26 mouse cellular contexts compared by ENCODE assay signal in genomic region chr1:40586776-40587175, GRCm38 (mm10). TPM values are rescaled to one million over a fixed set of nuclear protein-coding genes. Genes with fewer than 3 reads are reported as not detected.
A peak's percentile ranks its signal among the peaks of the same experiment; 100 is the strongest.
DNase-seq lines count a peak whose midpoint lies in the region; ATAC-seq and TF ChIP-seq lines count a peak whose summit lies in the region.
"Had no signal": no experiment of that assay in that cellular context is flagged by ENCODE, and none has a peak within 500 bp of the region (broad histone marks: within the 10 kb centered on the region; RNA-seq: fewer than 3 reads in every experiment).

No protein-coding gene starts in this region.

- H3K4me2 ChIP-seq in heart, embryonic 12.5 days, result no peak overlapping the region
- no peak overlapping the region for H3K4me2 ChIP-seq in midbrain, embryonic 11.5 days
- H3K4me2 ChIP-seq: liver, embryonic 11.5 days; midbrain, embryonic 15.5 days had no signal

- no peaks in the 10 kb centered on the region for H3K79me3 ChIP-seq in C2C12 (ENCODE audit: low read depth)

- no peaks in the 10 kb centered on the region for H3K4me1 ChIP-seq in heart, embryonic 12.5 days (replicated peaks)
- no peaks in the 10 kb centered on the region for H3K4me1 ChIP-seq in midbrain, embryonic 11.5 days (ENCODE audit: control insufficient read depth, insufficient read depth, low read length)
- H3K4me1 ChIP-seq: heart, embryonic 10.5 days; midbrain, embryonic 15.5 days had no signal

- intact Hi-C loops in gastrocnemius, postnatal 14 days (cut with DNase I; ENCODE audit: low total_unique reads), result loop anchor here (10.0 kb wide), 1 partner anchor 188 kb away; no protein-coding TSS in a partner anchor

- peak; percentile 90 for DNase-seq in heart, adult 11 months
- DNase-seq in adrenal gland, postnatal 10 days, result peak; percentile 8
- peak; percentile 22 for DNase-seq in gastrocnemius, postnatal 14 days
- DNase-seq in midbrain, embryonic 11.5 days (ENCODE audit: low spot score, missing footprints), result no peak
- no peak for DNase-seq in embryo, embryonic 10 days (ENCODE audit: low spot score)
- DNase-seq: cerebellum, adult 2 months; kidney, postnatal 36 days; layer of hippocampus, adult 9-11 months; lung, adult 18-20 months; lung, postnatal 14 days; thymus, postnatal 25 days had no signal

- H3K36me3 ChIP-seq in heart, embryonic 12.5 days, result no peaks in the 10 kb centered on the region
- H3K36me3 ChIP-seq in C2C12 (ENCODE audit: control insufficient read depth, insufficient read depth), result no peaks in the 10 kb centered on the region
- H3K36me3 ChIP-seq in midbrain, embryonic 11.5 days (ENCODE audit: control insufficient read depth, insufficient read depth, low read length), result no peaks in the 10 kb centered on the region
- H3K36me3 ChIP-seq: G1E; heart, embryonic 10.5 days; midbrain, embryonic 15.5 days had no signal

- no peak overlapping the region for H3ac ChIP-seq in C2C12 (ENCODE audit: control insufficient read depth, insufficient read length, low read depth)

- no peaks in the 10 kb centered on the region for H3K79me2 ChIP-seq in C2C12 (ENCODE audit: control insufficient read depth, insufficient read depth)

- H3K9me3 ChIP-seq in heart, embryonic 12.5 days (replicated peaks), result no peaks in the 10 kb centered on the region
- no peaks in the 10 kb centered on the region for H3K9me3 ChIP-seq in midbrain, embryonic 11.5 days (ENCODE audit: control insufficient read depth, low read length)
- H3K9me3 ChIP-seq: G1E; heart, embryonic 10.5 days; midbrain, embryonic 15.5 days had no signal

- H3K9ac ChIP-seq in heart, embryonic 12.5 days, result no peak overlapping the region
- no peak overlapping the region for H3K9ac ChIP-seq in midbrain, embryonic 11.5 days (ENCODE audit: low read length)
- H3K9ac ChIP-seq: midbrain, embryonic 15.5 days had no signal

- WGBS in heart, embryonic 12.5 days, result 70% methylated on average over 5 of the region's 5 CpGs
- WGBS in midbrain, embryonic 11.5 days, result 88% methylated on average over 5 of the region's 5 CpGs

- no peak for TF ChIP-seq CTCF in C2C12 (IDR thresholded peaks at IDR 0.05; ENCODE audit: control insufficient read depth, insufficient read depth, insufficient read length)

- no peak overlapping the region for H3K4me3 ChIP-seq in heart, embryonic 12.5 days
- H3K4me3 ChIP-seq in C2C12 (ENCODE audit: insufficient read depth, poor library complexity, severe bottlenecking), result no peak overlapping the region
- no peak overlapping the region for H3K4me3 ChIP-seq in midbrain, embryonic 11.5 days (ENCODE audit: low read depth, low read length)
- H3K4me3 ChIP-seq: erythroblast, embryonic 14.5 days; heart, embryonic 10.5 days; midbrain, embryonic 15.5 days had no signal

- H3K27ac ChIP-seq in heart, embryonic 12.5 days (ENCODE audit: poor library complexity, severe bottlenecking), result no peak overlapping the region
- H3K27ac ChIP-seq in midbrain, embryonic 11.5 days (ENCODE audit: low read depth, low read length), result no peak overlapping the region
- H3K27ac ChIP-seq: heart, embryonic 10.5 days; midbrain, embryonic 15.5 days had no signal

- no peak for ATAC-seq in heart, embryonic 12.5 days (ENCODE audit: insufficient number of reproducible peaks, low FRiP score)
- ATAC-seq in midbrain, embryonic 11.5 days (ENCODE audit: low FRiP score), result no peak
- ATAC-seq: forebrain, embryonic 14.5 days; hindbrain, embryonic 16.5 days; intestine, embryonic 16.5 days; midbrain, embryonic 15.5 days had no signal

- no peaks in the 10 kb centered on the region for H3K27me3 ChIP-seq in heart, embryonic 12.5 days (replicated peaks)
- no peaks in the 10 kb centered on the region for H3K27me3 ChIP-seq in C2C12 (ENCODE audit: control insufficient read depth, insufficient read depth, insufficient read length)
- H3K27me3 ChIP-seq in midbrain, embryonic 11.5 days (ENCODE audit: control insufficient read depth, insufficient read depth, low read length), result no peaks in the 10 kb centered on the region
- H3K27me3 ChIP-seq: midbrain, embryonic 15.5 days had no signal

TF ChIP-seq in C2C12, 6 proteins besides CTCF, POLR2A, EP300 and RAD21:
- TF ChIP-seq FOSL1 (IDR thresholded peaks at IDR 0.05; ENCODE audit: insufficient read depth, low read length, poor library complexity, severe bottlenecking) (peak; percentile 47), USF1 (IDR thresholded peaks at IDR 0.05; ENCODE audit: low read depth) (peak; percentile 27), MYOD1 (IDR thresholded peaks at IDR 0.05; ENCODE audit: control insufficient read depth, insufficient read length, low read depth) (peak; percentile 32), MAX (IDR thresholded peaks at IDR 0.05) (no peak), MYOG (IDR thresholded peaks at IDR 0.05; ENCODE audit: control insufficient read depth, extremely low read depth, insufficient read length) (no peak), CEBPB (IDR thresholded peaks at IDR 0.05; ENCODE audit: low read depth) (peak; percentile 34)

RNA-seq across cellular contexts. Expression of gene Slc9a4, which starts 6.9 kb away (rescaled TPM):
- not detected in 2 replicates for polyA plus RNA-seq in heart, embryonic 12.5 days (2016; fragmentation: Nextera tagmentation; extraction: Ambion mirVana)
- polyA plus RNA-seq in C2C12 (2012; fragmentation: generic; extraction: Trizol), result 0.07 TPM
- total RNA-seq in adrenal gland, postnatal 10 days (2021), result not detected
- total RNA-seq in gastrocnemius, postnatal 14 days (2021), result under 1 TPM; 0.11 to 0.21 TPM
- polyA plus RNA-seq in midbrain, embryonic 11.5 days (2014; fragmentation: Nextera tagmentation; extraction: Ambion mirVana), result not detected in 2 replicates
- total RNA-seq: G1E; hematopoietic stem cell, adult 5-6 weeks; neutrophil, adult 5-6 weeks had no signal
- polyA plus RNA-seq: embryonic facial prominence, embryonic 11.5 days; erythroblast, embryonic 14.5 days; forebrain, embryonic 14.5 days; G1E; heart, embryonic 10.5 days; limb, embryonic 11.5 days; liver, embryonic 11.5 days; midbrain, embryonic 15.5 days; small intestine, adult 2 months had no signal

Comparison
In these comparisons a context has a peak if more than half of its experiments do, and no peak if none do; other contexts are left out.
1. DNase-seq: peak in heart, adult 11 months (single experiment), adrenal gland, postnatal 10 days (single experiment) and gastrocnemius, postnatal 14 days (single experiment); none in midbrain, embryonic 11.5 days (single experiment) and embryo, embryonic 10 days (single experiment).